Mouse (Mus musculus) adrenal gland, postnatal 4 days (tissue): ENCODE results near the gene Drg1. TPM values are rescaled to one million over a fixed set of nuclear protein-coding genes. Genes with fewer than 3 reads are reported as not detected.
A peak's percentile ranks its signal among the peaks of the same experiment; 100 is the strongest.
"Not testable (repeated sequence)": the region's sequence is repeated elsewhere in the genome, so short reads cannot be mapped to it uniquely, and the experiment has no call there.

Experiments used
- DNase-seq, 2 experiments: peaks; one replicate each; pipeline ENCODE4 v3.0.0; 2021 to 2022; ENCODE audit warnings: low spot score in 2 of 2, mixed read lengths in 2 of 2
- total RNA-seq, 2 experiments: library from RNA; stranded (reverse); gene quantifications; 2 replicates each; pipeline ENCODE4 v1.2.3; 2021

The Drg1 gene
- total RNA-seq, 2 experiments from 2014 or later, result 116 to 117 TPM

DNA sequence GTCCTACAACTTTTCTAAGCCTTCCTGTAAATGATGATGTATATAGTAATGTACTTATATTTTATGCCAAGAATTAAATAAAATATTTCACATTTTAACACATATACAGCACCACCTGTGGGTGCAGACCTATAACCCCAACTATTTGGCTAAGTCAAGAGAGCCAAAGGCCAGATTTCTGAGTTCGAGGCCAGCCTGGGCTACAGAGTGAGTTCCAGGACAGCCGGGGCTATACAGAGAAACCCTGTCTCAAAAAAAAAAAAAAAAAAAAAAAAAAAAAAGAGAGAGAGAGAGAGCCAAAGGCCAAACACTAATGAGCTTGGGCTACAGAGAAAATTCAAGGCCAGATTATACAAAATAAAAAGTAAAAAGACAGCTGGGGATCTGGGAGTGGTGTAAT is 97.2 kb downstream of the Drg1 start:
- peak; percentile 39 to 47 for DNase-seq

DNA sequence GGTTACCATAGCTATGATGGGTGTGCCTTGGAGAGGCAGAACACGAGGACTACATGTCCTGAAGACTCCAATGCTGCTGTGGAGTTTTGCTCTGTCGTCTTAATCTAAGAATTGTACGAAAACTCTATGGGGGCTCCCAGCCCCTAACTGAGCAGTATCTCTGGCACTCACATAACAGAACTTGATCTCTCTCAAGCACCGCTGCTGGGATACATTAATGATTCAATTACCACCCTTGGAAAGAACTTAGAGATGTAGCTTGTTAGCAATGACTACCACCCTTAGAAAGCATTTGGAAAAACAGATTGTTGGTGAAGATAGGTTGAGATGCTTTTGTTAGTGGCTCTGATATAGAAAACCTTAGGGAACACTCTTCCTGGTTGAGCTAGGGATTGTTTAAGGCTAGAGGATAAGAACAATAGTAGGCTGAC is 98.6 kb downstream of the Drg1 start:
- peak; percentile 57 to 70 for DNase-seq

DNA sequence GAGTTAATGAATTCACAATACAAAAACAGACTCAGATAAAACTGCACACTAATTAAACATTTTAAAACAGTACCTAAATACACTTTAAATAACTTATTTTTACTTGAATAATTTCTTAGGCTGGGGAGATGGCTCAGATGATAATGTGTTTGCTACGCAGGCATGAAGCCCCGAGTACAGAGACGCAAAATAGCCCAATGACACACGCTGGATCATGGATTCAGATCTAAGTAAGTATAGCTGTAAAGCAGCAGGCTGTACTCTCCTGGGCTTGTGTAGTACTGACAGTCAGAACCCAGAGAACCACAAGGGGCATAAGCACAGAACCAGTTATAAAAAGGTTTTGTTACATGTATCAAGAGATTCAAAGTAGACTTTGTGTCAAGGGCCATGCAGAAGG is 99.1 kb downstream of the Drg1 start:
- not testable (repeated sequence) for DNase-seq

DNA sequence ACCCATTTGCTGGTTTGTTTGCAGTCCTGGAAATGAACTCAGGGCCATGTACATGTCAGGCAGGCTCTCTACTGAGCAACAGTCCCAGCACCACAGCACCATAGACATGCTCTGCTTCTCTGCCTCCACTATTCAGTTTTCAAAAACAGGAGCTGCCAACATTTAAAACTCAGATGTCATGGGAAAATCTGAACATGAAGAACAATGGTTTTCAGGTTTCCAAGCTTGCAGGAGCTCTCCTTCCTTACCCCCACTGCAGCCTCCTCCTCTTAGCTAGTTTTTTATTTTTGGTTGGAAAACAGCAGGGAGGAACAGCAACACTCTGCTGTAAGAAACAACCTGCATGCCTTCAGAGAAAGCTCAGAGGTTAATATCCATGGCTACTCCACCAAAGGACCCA is 99.9 kb downstream of the Drg1 start:
- DNase-seq, result peak in 1 of 2 experiments; percentile 31

DNA sequence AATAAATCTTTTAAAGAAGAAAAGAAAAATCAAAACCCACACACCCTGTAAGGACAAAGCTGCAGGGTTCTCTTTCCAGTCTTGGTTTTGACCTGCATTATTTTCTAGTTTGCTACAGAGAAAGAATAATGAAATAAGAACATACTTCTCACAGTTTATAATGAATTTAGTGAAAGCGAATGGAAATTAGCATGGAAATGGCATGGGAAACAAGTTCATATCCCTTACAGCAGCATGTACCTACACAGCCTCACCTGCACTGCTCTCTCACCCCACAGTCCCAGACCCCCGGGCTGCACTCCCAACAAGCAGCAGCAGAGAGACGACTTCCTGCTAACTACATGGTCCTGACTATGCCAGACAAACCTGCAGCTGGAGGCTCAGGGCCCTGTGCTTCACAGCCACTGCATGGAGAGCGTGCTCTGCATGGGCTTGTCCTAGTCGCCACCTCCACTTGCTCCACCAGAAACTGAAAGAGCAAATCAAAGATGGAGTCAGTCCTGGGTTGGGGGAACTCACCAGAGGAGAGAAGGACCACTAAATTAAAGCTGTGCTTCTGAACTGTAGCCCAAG is 100.9 kb downstream of the Drg1 start:
- not testable (repeated sequence) for DNase-seq

DNA sequence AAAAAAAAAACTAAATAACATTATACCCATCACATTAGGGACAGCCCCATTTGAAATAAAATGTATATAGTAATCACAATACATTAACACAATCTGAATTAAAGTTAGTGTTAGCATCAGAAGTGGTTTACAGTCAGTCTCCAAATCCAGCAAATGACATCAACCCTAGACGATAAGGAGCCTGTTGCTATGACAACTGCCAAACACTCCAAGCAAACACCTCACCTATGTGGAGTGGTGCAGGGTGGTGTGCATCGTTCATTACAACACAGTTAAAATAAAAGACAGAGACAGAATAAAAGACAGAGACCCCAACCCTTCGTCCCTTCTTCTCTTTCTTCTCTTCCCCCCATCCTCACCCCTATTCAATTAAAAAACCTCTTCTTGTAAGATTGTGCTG is 102.6 kb downstream of the Drg1 start:
- not testable (repeated sequence) for DNase-seq

DNA sequence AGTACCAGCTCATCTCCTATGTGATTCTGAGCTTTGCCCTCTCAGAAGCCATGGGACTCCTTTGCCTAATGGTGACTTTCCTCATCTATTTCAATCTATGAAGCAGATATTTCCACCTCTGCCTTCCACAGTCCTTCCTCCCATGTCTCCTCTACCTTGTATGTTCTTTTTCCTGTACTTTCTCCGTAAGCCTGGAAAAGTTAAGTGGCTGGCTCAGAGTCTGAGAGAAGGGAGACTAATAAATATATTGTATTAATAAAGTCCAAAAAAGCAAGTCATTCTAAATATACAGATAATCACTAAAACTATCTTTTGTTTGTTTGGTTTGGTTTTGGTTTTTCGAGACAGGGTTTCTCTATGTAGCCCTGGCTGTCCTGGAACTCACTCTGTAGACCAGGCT is 103.1 kb downstream of the Drg1 start:
- peak; percentile 44 to 62 for DNase-seq

DNA sequence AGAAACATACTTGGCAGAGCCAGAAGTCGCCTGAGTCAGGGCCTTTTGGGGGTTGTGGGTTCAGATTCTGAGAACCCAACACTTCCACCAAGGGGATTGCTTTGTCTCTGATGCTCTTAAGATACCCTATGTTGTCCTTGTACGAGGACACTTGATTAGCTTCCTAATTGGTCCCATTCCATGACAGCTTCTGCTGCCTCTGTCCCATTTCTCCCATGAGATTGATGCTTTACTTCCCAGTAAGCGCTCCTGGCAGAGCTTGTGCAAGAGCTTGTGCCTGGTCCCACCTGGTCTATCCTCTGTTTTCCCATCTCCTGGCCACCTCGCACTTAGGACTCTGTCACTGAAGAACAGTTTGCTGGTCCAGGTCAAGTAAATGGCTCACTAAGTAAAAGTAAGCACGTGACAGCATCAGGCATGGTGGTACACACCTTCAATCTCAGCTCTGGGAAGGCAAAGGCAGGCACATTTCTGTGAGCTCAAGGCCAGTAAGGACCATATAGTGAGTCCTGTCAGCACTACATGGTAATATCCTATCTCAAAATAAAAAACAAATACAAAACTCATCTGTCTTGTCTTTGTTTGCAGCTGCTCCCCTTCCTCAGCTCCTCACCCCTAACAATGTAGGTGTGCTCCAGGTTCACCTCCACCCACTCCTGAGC is 103.8 kb downstream of the Drg1 start:
- peak; percentile 81 to 86 for DNase-seq

DNA sequence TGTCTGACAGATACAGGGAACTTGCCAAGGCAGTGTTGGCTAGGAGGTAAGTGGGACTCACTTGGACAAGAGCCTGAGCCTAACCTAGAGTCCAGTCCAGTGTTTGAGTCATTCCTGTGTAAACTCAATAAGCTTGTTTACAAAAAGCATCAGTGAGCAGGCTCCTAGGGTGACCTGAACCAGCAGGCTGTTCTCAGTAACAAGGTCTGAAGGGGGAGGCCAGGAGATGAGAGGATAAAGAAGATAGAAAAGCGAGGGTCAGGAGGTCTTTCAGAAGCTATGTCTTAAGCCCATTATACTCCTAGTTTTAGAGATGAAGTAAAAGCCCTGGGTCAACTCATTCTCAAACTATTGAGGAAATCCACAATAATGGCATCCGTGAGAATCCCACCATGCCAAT is 104.8 kb downstream of the Drg1 start:
- DNase-seq, result peak; percentile 74 to 84

DNA sequence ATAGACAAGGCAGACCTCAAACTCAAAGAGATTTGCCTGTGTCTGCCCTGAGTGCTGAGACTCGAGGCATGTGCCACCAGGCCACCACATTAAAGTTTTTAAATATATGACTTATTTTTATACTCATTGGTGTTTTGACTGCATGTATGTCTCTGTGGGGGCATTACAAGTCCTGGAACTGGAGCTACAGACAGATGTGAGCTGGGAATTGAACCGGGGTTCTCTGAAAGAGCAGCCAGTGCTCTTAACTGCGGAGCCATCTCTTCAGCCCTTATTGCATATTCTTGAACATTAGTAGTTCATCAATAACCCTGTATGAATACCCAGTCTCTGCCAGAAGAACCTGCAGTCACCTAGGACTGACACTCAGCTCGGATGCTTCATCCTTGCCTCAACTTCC is 107.4 kb downstream of the Drg1 start:
- not testable (repeated sequence) for DNase-seq

DNA sequence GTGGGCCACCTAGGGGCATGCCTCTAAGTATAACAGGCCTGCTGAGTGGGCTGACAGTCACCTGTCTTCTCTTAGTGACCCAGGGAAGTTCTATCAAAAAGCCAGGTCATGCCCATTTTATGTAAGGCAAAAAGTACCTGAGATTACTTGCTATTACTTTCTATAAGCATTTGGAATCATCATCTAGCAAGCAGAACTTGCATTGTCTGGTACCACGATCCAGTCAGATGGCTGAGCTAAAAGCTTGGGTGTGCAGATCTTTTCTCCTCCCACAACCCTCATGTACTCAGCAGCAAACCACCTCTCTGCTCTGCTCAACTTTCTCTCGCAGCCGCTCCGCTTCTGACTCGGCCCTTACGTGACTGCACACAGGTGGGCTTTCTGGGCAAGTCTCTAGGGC is 108.2 kb downstream of the Drg1 start:
- DNase-seq, result peak in 1 of 2 experiments; percentile 22

DNA sequence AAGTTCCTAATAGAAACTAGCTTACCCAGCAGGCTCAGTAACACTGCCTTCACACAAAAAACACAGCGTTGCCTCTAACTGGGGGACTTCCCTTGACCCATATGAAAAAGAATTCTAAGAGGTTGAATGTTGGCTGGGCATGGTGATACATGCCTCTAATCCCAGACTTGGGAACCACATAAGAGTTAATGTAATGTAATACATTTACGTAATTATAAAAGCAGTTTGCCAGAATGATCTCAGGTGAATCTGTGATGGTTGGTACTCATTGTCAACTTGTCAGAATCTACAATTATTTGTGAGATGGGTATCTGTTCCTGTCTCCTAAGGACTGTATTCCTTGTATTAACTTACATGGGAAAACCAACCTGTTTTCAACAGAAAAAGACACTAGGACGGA is 109.2 kb downstream of the Drg1 start:
- not testable (repeated sequence) for DNase-seq

DNA sequence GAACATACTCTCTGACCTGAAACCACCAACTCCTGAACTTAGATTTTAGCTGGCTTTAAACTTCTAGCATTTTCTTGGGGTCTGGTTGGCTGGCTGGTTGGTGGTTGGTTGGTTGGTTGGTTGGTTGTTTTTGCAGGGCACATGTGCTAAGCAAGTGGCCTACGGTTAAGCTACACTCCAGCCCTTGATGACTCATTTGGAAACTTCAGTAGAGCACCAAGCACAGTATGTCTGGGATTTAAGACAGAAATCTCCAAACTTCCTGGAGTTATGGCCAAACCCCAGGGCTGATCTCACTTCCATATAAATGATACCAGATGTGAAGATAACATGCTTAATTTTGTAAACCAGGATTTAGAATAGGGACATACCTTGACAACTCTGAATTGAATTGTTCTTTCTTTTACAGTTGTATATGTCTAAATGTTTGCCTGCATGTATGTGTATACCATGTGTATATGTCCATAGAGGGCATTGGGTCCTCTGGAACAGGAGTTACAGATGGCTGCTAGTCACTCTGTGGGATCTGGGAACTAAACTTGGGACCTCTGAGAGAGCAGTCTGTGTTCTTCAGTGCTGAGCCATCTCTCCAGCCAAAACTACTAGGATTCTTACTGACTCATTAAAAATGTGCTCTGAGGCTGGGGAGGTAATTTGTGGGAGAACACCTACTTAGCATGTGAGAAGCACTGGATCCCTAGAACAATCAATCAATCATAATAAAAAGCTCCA is 112.4 kb downstream of the Drg1 start:
- DNase-seq, result peak; percentile 82 to 86

DNA sequence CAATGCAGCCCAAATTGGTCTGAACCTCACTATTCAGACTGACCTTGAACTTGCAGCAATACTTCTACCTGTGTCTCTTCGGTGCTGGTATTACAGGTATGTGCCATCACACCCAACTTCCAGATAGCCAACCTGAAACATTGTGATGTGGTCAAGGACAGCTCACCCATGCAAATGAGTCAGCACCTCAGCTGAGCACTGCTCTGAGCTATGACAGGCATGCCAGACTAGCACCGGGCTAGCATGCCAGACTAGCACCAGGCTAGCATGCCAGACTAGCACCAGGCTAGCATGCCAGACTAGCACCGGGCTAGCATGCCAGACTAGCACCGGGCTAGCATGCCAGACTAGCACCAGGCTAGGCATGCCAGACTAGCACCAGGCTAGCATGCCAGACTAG is 114.9 kb downstream of the Drg1 start:
- DNase-seq, result peak; percentile 42 to 43

DNA sequence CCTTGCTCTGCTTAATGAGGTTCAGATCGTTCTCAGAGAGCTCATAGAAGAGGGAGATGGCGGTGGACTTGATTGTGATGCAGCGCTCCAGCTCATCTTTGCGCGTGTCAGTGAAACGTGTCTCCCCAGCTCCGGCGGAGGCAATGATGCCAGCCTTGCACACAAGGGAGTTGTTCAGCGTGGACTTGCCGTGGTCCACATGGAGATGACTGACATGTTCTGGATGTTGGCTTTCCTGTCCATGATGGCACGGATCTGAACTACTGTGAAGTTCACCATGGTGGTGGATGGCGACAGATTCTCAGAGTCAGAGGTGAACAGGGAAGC is 115.6 kb downstream of the Drg1 start:
- not testable (repeated sequence) for DNase-seq

DNA sequence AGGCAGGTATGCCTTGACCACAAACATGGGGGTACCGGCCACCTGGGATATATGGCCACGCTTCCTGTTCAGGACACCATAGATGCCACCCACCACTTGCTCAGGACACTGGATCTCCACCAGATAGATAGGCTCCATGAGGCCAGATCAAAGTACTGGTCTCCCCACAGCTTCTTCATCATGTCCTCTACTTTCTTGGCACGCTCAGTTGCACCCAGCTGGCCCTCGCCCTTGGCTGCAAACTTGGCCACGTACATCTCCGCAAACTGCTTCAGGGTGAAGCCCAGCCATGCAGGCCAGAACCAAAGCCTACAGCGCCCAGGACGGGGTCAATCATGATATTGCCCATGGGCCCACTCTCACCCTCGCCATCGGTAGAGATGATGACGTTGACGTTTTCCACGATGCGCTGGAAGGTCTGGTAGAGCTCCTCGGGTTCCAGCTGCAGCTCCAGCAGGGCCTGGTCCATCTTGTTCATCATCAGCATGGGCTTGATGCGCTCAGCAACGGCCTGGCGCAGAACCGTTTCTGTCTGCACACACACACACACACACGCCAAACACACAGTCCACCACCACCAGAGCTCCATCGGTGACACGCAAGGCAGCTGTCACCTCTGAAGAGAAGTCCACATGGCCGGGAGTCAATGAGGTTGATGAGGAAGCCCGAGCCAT is 116.1 kb downstream of the Drg1 start:
- DNase-seq, result peak; percentile 78 to 90

DNA sequence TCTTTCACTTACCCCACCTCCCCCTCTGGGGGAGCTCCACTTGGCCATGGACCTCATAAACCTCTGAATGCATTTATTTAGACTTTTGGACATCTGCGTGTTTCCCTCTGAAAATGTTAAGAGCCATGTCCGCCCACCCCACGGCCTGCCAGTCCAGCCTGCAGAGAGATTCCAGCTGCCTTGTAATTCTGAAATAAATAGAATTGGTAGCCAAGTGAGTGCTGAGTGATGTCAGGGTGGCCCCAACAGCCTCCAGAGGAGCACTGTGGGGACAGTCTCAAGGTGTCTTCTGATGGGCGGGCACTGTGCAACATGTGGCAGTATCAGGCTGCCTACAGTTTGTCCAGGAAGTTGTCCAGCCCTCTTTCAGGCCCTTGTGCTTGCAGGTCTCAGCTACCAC is 116.7 kb downstream of the Drg1 start:
- not testable (repeated sequence) for DNase-seq

DNA sequence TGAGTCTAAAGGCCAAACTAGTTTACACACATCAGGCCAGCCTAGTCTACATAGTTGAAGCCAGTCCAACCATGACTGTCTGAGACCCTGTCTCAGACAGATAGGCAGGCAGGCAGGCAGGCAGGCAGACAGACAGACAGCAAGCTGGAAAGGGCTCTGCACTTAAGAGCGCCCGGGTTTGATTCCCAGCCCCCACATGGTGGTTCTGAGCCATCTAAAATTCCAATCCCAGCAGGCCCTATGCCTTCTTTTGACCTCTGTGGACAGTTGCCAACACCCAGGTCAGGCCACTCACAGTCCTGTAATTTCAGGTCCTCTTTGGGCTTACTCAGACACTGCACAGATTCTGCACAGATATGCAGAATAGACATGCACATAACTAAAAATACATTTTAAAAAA is 119.4 kb downstream of the Drg1 start:
- DNase-seq, result not testable (repeated sequence)

DNA sequence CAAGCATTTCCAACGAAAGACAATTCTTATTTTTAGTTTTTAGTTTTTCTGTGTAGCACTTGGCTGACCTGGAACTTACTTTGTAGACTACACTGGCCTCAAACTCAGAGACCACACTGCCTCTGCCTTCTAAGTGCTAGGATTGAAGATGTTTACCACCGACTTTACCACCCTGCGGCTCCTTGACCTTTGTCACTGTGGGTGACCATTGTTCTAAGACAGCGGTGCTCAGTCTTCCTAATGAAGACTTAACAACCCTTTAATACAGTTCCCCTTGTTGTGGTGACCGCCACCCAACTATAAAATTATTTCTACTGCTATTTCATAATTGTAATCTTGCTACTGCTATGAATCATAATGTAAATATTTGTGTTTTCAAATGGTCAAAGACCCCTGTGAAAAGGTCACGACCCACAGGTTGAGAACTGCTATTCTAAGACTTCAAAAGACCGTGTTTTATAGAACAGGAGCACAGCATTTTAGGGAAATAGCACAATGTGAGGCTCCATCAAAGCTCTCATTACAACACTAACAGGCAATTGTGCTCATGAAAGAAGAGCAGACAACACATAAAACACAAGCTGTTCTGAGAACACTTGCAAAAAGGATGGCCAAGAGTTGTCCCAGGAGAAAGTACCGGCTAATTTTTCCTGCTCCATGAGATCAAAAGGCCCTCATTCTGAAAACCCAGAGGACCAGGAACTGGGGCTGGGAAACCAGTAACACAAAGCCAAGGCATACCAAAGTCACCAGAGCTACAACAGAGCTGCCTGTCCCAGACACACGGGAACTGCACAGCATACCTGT is 120.7 kb downstream of the Drg1 start:
- DNase-seq, result not testable (repeated sequence)

DNA sequence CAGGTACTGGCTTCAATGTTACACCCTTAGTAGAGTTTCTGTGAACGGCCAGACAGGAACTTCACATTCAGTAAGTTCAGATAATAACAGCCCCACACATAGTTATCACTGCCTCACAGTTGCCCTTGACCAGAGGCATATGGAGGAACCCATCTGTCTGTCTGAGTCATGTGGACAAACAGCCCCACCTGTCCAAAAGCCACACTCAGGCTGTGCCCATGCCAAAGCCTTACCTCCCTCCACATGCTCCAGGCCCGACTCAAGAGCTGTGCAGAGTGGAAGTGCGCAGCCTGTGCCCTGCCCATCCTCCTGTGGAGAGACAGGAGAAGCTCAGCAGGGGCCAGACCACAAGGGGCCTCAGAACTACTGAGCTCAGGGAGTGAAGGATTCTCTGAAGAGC is 122.2 kb downstream of the Drg1 start:
- DNase-seq, result not testable (repeated sequence)

DNA sequence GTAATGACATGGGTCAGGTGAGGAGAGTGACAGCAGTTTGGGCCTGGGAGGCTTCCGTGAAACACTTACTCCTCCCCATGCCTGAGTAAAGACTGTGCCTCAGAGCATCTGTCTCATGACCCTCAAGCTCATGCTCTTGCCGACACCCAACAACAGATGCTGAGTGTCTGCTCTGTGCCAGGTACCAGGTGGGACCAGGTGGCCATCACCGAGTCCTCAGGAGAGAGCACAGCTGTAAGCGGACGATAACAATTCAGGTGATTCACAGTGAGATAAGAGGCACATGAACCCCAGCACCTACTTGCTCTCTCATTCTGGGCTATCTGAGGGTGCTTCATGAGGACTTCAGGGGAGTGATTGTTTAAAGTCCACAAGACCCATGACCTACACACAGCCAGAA is 123.8 kb downstream of the Drg1 start:
- DNase-seq, result peak; percentile 98 to 99
